Mouse (Mus musculus) megakaryocyte, embryonic 14.5 days (primary cell): ENCODE data around the gene Slc7a9.

ENCODE experiments used
- FLI1 ChIP-seq: IDR thresholded peaks from 2 replicates; pipeline ENCODE4 v1.6.1; 2012; ENCODE audit warnings: low read length, inconsistent platforms, mixed read lengths
- GATA1 ChIP-seq: IDR thresholded peaks from 3 replicates; pipeline ENCODE4 v1.6.1; 2012; ENCODE audit warnings: mixed read lengths, low read length, inconsistent platforms, borderline replicate concordance

GRCm38 (mm10) chr7:35460971-35461370 is 12.4 kb downstream of the Slc7a9 start:
- TF ChIP-seq GATA1 (no peak), FLI1 (no peak)
